Mouse (Mus musculus): ENCODE results near the gene Enkur.

Gene Enkur

DNA sequence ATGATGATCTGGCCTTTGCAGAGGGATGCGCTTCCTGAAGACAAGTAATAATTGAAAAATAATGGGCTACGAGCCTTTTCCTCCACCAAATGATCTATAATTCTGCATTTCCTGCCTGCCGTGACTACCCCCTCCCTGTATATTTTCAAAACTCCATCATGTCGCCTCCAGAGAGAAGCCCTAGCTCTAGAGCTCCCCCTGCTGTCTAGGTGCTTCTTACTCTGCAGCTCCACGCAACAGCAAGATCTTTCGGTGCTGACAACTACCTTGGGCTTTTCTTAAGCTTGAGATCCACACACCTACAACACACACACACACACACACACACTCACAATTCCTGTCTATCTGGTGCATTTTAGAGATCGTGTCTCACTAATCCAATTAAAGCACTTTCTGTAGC lies 17.6 kb downstream of the Enkur start:
- peak; percentile 11 to 20 for DNase-seq

DNA sequence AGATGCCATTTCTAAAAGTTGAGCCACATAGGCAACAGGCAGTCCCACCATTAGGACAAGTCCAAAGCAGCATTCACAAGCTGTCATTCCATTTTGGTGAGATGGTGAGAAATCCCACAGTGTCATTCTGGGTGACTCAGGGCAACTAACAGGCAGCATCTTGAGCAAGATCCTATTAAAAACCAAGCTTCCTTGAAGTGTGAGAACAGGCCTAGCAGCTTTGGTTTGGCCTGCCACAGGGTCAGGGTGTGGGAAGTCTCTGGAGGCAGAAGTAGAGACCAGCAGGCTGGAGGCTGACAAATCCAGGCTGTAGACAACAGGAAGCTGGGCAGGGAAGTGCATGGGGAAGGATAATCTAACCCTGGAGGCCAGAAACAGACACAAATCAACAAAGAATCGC lies 22.4 kb downstream of the Enkur start:
- DNase-seq: no peak

DNA sequence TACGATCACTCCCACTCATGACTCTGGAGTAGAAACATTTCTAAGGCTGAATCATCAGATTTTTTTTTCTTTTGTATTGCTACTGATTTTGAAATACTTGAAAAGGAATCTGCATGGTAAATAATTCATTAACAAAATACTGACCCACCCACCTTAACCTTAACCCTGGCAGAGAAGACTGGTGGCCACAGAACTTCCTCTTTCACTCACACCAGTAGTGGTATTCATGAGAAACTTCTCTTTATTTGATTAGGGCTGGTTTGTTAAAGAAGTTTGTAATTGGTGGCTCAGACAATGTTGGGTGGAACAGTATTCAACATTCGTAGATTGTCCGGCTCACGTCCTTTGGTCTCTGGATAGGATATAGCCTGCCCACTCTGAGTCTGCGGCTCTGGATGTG lies 26.0 kb downstream of the Enkur start:
- DNase-seq: no peak

DNA sequence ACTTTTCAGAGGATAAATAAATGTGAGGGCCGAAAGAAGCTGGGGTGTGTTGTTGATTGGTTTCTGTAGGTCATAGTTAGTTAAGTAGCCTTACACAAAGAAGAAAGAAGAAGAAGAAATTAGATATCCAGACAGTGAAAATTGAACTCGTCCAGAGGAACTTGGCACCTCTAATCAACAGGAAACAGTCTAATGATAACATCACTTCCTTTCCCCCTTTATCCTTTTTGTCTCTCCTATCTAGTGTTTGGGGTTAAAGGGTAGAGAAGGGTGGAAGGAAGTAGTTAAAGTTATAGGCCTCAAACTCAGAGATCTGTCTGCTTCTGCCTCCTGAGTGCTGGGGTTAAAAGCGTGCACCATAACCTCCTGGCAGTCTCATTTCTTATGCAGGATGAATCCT lies 32.4 kb downstream of the Enkur start:
- DNase-seq: no peak

DNA sequence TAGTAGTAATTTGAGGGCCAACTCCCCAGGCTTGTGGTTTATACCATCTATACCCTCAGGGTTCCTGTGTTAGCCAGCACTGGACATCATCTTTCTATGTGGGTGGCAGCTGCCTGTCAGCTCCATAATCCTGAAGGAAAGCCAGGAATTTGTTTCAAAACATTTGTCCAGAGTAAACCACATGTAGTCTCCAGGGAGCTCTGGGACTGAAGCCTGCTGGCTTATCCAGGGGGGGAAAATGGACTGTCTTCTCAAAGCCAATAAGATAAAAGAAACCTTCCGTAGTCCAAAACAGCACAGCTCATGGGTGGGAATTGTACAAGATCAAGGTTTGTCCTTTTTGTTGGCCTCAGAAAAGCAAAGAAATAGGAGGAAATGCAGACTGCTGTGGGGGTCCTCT lies 37.2 kb downstream of the Enkur start:
- no peak for DNase-seq

DNA sequence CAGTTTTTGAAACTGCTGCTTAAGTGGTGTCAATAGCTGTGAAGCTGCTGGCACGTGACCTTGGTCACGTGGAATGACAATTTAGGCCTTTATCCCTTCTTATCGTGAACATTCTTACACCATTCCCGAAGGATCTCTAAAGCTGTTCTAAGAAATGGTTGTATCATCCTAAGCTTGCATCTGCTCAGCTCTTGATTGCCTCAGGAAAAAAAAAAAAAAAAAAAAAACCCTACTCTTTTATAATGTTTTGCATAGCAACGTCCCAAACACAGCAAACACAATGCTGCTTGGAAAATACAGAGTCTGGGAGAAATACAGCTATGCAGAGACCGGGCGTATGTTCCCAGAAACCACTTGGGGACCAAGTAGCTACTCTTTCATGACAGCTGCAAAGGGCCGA lies 40.9 kb downstream of the Enkur start:
- no peak for DNase-seq

DNA sequence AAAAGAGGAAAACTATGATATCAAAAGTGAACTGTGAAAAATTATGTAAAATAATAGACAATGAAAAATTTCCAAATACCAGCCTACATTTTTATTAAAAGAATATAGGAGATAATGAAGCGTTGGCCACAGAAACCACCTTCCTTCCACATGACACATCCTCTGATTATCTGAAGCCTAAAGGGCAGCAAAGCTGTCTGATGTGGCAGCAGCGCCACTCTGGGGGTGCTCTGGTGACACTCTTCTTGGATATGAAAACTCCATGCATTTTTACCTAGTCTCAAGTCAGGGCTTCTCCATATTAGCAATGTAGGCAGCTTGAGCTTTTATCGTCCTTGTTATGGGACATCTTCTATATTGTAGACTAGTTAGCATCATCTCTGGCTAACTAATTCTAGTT lies 51.7 kb downstream of the Enkur start:
- DNase-seq: no peak

DNA sequence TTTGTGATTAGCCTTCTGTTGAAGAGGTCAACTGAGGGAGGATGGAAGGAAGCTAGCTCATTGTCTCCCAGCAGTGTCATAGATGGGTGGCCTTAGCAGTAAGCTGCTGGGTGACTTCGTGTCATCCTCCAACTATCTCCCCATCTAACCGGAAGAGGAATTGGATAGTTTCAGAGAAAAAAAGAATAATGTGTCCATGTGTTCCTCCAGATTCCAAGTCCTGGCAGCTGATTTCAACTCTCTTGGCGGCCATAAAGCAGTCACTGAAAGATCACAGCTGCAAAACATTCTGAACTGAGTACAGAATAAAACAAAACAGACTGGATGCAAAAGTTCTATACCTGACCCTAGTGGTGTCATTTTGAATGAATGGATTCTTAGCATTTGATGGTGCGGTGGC lies 58.0 kb downstream of the Enkur start:
- no peak for DNase-seq

DNA sequence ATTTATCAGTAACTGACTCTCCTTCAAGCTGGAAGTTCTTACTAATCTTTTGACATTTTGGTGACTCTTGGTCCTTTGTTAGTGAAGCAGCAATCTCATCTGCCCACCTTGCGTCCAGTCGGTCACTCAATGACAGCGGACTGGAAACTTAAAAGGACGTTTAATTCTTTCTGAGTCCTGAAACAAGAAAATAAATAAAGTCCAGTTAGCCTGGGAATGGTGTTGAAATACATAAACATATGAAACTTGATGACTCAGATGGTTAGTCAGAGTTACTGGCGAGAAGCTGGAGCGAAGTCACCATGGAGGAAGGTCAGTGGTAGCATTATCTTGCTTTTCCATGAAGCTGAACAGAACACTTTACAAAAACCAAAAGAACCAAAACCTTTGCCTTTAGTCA lies 58.7 kb downstream of the Enkur start:
- no peak for DNase-seq

DNA sequence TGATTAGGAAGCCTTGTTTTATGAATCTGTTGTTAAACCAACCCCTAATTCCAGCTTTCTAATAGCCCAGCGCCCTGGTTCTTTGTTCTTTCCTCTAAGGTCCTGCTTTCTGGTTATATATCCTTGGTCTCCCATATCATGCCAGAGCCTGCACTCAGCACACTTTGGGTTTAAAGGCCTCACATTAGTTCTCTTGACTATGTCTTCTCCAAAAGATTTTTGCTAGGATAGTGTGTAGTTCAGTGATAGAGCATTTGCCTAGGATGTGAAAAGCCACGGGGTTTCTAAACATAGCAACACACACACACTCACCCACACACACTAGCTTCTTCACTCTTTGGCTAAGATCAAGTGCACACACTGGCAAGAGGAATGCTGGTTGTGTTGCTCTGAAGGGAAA lies 62.5 kb downstream of the Enkur start:
- DNase-seq: no peak

DNA sequence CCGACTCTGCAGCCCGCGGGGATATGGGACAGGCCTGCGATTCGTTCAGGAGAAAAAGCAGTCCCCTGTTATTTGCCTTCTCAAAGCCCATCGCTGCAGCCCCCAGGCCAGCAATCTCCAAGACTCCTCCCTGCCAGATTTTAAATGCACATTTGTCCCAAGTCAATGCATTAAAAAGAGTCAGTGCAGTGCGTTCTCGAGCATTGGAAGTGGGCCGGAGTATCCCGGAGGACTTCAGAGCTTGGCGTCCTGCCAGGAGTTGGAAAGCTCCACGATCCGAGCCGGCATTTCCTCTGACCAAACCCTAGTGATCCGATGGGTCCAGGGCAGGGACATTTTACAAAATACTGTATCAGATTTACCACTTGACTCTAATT lies 63.0 kb downstream of the Enkur start:
- DNase-seq: no peak

DNA sequence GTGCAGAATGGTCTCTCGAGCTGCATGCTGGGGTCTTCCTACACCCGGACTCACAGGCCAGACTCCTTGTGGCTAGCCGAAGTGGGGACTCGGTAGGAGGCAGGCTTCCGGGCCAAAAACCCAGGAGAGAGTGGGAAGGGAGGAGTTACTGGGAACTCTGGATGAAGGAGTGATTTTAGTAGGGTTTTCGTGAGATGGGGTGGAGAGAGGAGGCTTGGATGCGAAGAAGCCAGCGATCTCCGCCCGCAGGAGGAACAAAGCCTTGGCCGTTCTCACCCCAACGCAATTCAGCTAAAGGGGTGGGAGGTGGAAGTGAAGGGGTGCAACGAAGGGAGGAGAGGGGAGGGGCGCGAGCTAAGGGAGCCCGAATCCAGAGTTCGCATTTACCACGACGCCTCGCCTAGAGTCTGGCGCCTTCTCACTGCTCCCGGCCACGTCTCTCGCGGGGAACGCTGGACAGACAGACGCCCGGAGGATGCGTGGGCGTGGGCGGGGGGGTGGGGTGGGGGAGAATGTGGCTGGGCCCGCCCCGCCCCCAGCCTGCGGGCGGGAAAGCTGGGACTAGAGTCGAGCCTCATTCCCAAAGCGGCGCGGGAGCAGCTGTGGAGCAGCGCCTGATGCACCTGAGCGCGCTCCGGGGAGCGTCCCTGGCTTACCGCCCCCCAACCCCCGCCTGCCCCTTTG lies 63.5 kb downstream of the Enkur start:
- peak in 1 of 2 experiments; percentile 3 for DNase-seq

DNA sequence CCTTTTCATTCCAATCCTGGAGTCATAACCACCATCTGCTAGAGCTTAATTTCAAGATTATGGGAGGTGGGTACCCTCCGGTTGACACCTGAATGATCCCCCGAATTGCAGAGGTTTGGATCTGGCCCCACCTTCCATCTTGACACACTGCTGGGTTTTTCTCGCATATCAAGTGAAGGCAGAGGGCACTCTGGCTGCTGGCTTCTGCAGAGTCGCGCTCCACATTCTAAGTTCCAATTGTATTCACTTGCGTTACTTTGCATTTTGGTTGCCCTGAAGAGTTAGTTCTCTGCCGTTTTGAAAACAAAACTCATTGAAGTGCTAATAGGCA lies 64.0 kb downstream of the Enkur start:
- DNase-seq: no peak
